Mouse (Mus musculus): ENCODE results near the gene Anks1b.

Gene Anks1b

GRCm38 (mm10) chr10:90999899-91000298 is 1126.6 kb downstream of the Anks1b start:
- in situ Hi-C loops (cut with MboI, MseI): no loop called here

DNA sequence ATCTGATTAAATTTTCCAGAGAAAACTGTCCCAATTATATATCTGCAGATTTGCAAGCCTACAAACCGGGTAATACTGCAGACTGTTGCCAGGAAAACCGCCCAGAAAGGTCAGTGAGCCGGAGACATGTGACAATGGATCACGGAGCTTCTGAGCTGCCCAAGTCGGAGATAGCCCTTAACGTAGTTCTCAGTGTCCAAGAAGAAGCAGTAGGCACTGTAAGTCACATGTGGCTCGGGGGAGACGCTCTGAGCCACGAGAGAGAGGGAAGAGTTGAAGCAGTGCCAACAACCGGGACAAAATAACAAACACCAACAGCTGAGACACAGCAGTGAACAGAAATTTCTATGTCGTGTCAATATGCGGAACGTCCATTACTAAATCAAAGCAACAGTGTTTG is 1128.1 kb downstream of the Anks1b start:
- in situ Hi-C loops (cut with MboI, MseI): no loop called here

DNA sequence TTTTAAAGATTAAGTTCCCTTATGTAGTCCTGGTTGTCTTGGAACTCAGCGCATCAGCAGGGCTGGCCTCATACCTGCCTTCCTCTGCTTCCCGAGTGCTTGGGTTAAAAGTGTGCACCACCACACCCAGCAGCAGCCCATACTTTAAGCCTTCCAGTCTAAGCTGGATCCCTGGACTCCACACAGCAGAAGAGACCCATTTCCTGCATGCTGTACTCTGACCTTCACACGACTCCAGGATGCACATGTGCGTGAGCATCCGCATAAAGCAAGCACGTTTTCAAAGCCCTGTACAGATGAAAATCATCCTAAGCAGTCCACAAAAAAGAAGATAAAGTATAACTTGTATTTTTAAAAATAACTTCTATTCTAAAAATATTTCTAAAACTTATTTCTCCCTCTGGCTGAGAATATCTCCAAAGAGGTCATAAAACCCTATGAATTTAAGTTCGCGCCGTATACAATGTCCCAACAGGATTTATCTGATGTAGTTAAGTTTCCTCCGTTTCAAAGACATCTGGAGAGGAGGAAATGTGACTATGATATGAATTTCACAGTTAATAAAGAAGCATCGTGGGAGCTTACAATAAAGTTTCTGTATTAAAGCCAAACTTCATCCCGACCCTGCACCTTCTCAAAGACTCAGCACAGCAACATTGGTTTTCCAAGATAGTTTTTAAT is 1132.7 kb downstream of the Anks1b start:
- in situ Hi-C loops (cut with MboI, MseI): no loop called here

Measured in T-helper 17 cell (primary cell).